Mouse (Mus musculus) MEL (cell line): Measurements from ENCODE around the gene Pcx. TPM values are rescaled to one million over a fixed set of nuclear protein-coding genes. Genes with fewer than 3 reads are reported as not detected.

Experiments used
- DNase-seq: peaks from one replicate; pipeline ENCODE4 v3.0.0; 2011; ENCODE audit warnings: low read depth, low spot score
- H3K27ac ChIP-seq: 2 replicates; pipeline ENCODE4 v1.5.1; 2012; ENCODE audit warnings: low read depth, mild to moderate bottlenecking, control low read depth, low read length, moderate library complexity; ENCODE audit not compliant: control insufficient read depth
- H3K27me3 ChIP-seq, 2 experiments: fragments of 150-350 bp in 1 of 2; sonication (generic) in 1 of 2; 2 replicates each; pipeline ENCODE4 v1.6.1; 2012; ENCODE audit warnings: low read length in 2 of 2, mild to moderate bottlenecking in 2 of 2, improper control_type of control experiment in 1 of 2, moderate library complexity in 1 of 2; ENCODE audit not compliant: insufficient read depth in 2 of 2, control insufficient read depth in 1 of 2
- H3K36me3 ChIP-seq, 2 experiments: 2 replicates each; pipeline ENCODE4 v1.6.1; 2012 to 2014; ENCODE audit warnings: low read length in 2 of 2, improper control_type of control experiment in 1 of 2, inconsistent platforms in 1 of 2, mild to moderate bottlenecking in 1 of 2; ENCODE audit not compliant: insufficient read depth in 2 of 2, control insufficient read depth in 1 of 2
- H3K4me1 ChIP-seq, 2 experiments: fragments of 150-350 bp in 1 of 2; sonication (generic) in 1 of 2; 2 replicates each; pipeline ENCODE4 v1.6.1; 2012; ENCODE audit warnings: low read length in 2 of 2, improper control_type of control experiment in 1 of 2, mild to moderate bottlenecking in 1 of 2; ENCODE audit not compliant: insufficient read depth in 2 of 2, control insufficient read depth in 1 of 2
- H3K4me3 ChIP-seq, 2 experiments: fragments of 150-350 bp in 1 of 2; sonication (generic) in 1 of 2; 2 replicates each; pipeline ENCODE4 v1.5.1; 2012; ENCODE audit warnings: low read depth in 2 of 2, low read length in 2 of 2, mild to moderate bottlenecking in 2 of 2, moderate library complexity in 2 of 2, control low read depth in 1 of 2, improper control_type of control experiment in 1 of 2; ENCODE audit not compliant: control insufficient read depth in 1 of 2, insufficient read depth in 1 of 2
- H3K79me2 ChIP-seq: 2 replicates; pipeline ENCODE4 v1.6.1; 2012; ENCODE audit warnings: mild to moderate bottlenecking, low read length, moderate library complexity; ENCODE audit not compliant: control insufficient read depth, poor library complexity, insufficient read depth
- H3K9ac ChIP-seq: 2 replicates; pipeline ENCODE4 v1.6.1; 2012; ENCODE audit warnings: low read depth, mild to moderate bottlenecking, control low read depth, low read length, moderate library complexity; ENCODE audit not compliant: control insufficient read depth, poor library complexity, severe bottlenecking
- H3K9me3 ChIP-seq: fragments of 150-350 bp; sonication (generic); replicated peaks from 2 replicates; pipeline ENCODE4 v1.6.1; 2012; ENCODE audit warnings: mild to moderate bottlenecking, low read length, improper control_type of control experiment, moderate library complexity; ENCODE audit not compliant: insufficient read depth
- CHD2 ChIP-seq: IDR thresholded peaks from 2 replicates; pipeline ENCODE4 v1.6.1; 2011; ENCODE audit warnings: low read length, improper control_type of control experiment
- ELF1 ChIP-seq: IDR thresholded peaks from 2 replicates; pipeline ENCODE4 v1.6.1; 2014; ENCODE audit warnings: low read depth, mild to moderate bottlenecking, inconsistent platforms, low read length, improper control_type of control experiment, moderate library complexity
- EP300 ChIP-seq, 2 experiments: IDR thresholded peaks; 2 replicates each; pipeline ENCODE4 v1.6.1; 2011; ENCODE audit warnings: improper control_type of control experiment in 2 of 2, low read length in 2 of 2, low read depth in 1 of 2, mild to moderate bottlenecking in 1 of 2
- HCFC1 ChIP-seq: IDR thresholded peaks from 2 replicates; pipeline ENCODE4 v1.6.1; 2012; ENCODE audit warnings: low read depth, mild to moderate bottlenecking, inconsistent platforms, low read length, improper control_type of control experiment, moderate library complexity
- MYB ChIP-seq: IDR thresholded peaks from 2 replicates; pipeline ENCODE4 v1.6.1; 2011; ENCODE audit warnings: mild to moderate bottlenecking, low read depth, low read length, improper control_type of control experiment
- NELFE ChIP-seq: IDR thresholded peaks from 2 replicates; pipeline ENCODE4 v1.6.1; 2011; ENCODE audit warnings: low read depth, low read length, improper control_type of control experiment
- POLR2AphosphoS5 ChIP-seq: IDR thresholded peaks from 2 replicates; pipeline ENCODE4 v1.6.1; 2012; ENCODE audit warnings: low read depth, borderline replicate concordance, mild to moderate bottlenecking, inconsistent platforms, low read length, moderate library complexity, mixed read lengths
- RCOR1 ChIP-seq: IDR thresholded peaks from 2 replicates; pipeline ENCODE4 v1.6.1; 2012; ENCODE audit warnings: low read depth, mild to moderate bottlenecking, inconsistent platforms, low read length, improper control_type of control experiment
- SMC3 ChIP-seq: IDR thresholded peaks from 2 replicates; pipeline ENCODE4 v1.6.1; 2011; ENCODE audit warnings: low read depth, low read length, improper control_type of control experiment
- ZC3H11A ChIP-seq: IDR thresholded peaks from 2 replicates; pipeline ENCODE4 v1.6.1; 2012; ENCODE audit warnings: low read depth, mild to moderate bottlenecking, inconsistent platforms, low read length, improper control_type of control experiment
- polyA plus RNA-seq, 2 experiments: library from polyadenylated mRNA; stranded (reverse) in 1 of 2; unstranded in 1 of 2; fragments of >175 nt in 1 of 2; fragments of >200 nt in 1 of 2; gene quantifications; 2 replicates each; pipeline versions ENCODE4 v1.2.1 to v1.2.4; 2012; ENCODE audit warnings: low replicate concordance in 2 of 2, low read depth in 1 of 2; ENCODE audit not compliant: insufficient read length in 2 of 2, insufficient read depth in 1 of 2, missing spikeins in 1 of 2
- total RNA-seq: library from RNA; depleted of rRNA; stranded (reverse); fragments of 300-350 nt; gene quantifications from 2 replicates; pipeline ENCODE4 v1.2.3, GENCODE M21; 2012; rRNA removed

Gene Pcx
- total and polyA plus RNA-seq, 3 experiments, result 7.2 to 7.9 TPM; not detected in 1

- H3K36me3 ChIP-seq, result no peaks in the 10 kb centered on the region
- H3K9ac ChIP-seq, result no peak overlapping the region
- no peak for DNase-seq
- no peak overlapping the region for H3K27ac ChIP-seq
- peaks cover 14 to 24% of the 10 kb centered on the region in 2 experiments for H3K27me3 ChIP-seq
- no peak overlapping the region for H3K4me3 ChIP-seq
- H3K4me1 ChIP-seq, result no peaks in the 10 kb centered on the region
- H3K9me3 ChIP-seq, result no peaks in the 10 kb centered on the region
- H3K79me2 ChIP-seq, result no peaks in the 10 kb centered on the region
- TF ChIP-seq CHD2, result no peak
- TF ChIP-seq RCOR1, result no peak
- no peak for TF ChIP-seq NELFE
- no peak for TF ChIP-seq SMC3
- no peak for TF ChIP-seq ZC3H11A
- no peak for TF ChIP-seq EP300 (IDR thresholded peaks at IDR 0.05; ENCODE audit: low read depth in 1 of 2, low read length in 2 of 2)
- TF ChIP-seq POLR2AphosphoS5, result no peak
- no peak for TF ChIP-seq MYB
- no peak for TF ChIP-seq HCFC1
- no peak for TF ChIP-seq ELF1
These were observed 160.5 kb downstream of the Pcx start for GRCm38 (mm10) chr19:4670776-4671175.

Other genes starting within 250 kb of the Pcx start
- 7.4 and 9.2 TPM in 2 replicates for gene Ssh3, start 241.3 kb upstream of the Pcx start, total RNA-seq
- 10 to 100 TPM in 1 of 2 experiments, not detected in 1; 14.1 TPM for gene Ssh3, start 241.3 kb upstream of the Pcx start, polyA plus RNA-seq
- gene Ankrd13d, start 227.3 kb upstream of the Pcx start, total RNA-seq, result 0.96 and 1.4 TPM in 2 replicates
- gene Ankrd13d, start 227.3 kb upstream of the Pcx start, polyA plus RNA-seq, result 1 to 10 TPM in 1 of 2 experiments, not detected in 1; 2.6 TPM
- 65.1 and 75.2 TPM in 2 replicates for gene Grk2, start 204.2 kb upstream of the Pcx start, total RNA-seq
- gene Grk2, start 204.2 kb upstream of the Pcx start, polyA plus RNA-seq, result 100 to 1,000 TPM in 1 of 2 experiments, not detected in 1; 105 TPM
- gene Kdm2a, start 112.2 kb upstream of the Pcx start, total RNA-seq, result 20.3 and 24.8 TPM in 2 replicates
- gene Kdm2a, start 112.2 kb upstream of the Pcx start, polyA plus RNA-seq, result 10 to 100 TPM in 1 of 2 experiments, not detected in 1; 55.9 TPM
- gene Rhod, start 71.0 kb upstream of the Pcx start, total RNA-seq, result not detected in 2 replicates
- gene Rhod, start 71.0 kb upstream of the Pcx start, polyA plus RNA-seq, result under 1 TPM in 1 of 2 experiments, not detected in 1; 0.06 TPM
- not detected in 2 replicates for gene Syt12, start 33.0 kb upstream of the Pcx start, total RNA-seq
- gene Syt12, start 33.0 kb upstream of the Pcx start, polyA plus RNA-seq, result not detected
- not detected in 2 replicates for gene 2010003K11Rik, start 11.9 kb upstream of the Pcx start, total RNA-seq
- gene 2010003K11Rik, start 11.9 kb upstream of the Pcx start, polyA plus RNA-seq, result not detected
- 11.5 and 14.0 TPM in 2 replicates for gene Lrfn4, start 105.2 kb downstream of the Pcx start, total RNA-seq
- gene Lrfn4, start 105.2 kb downstream of the Pcx start, polyA plus RNA-seq, result 10 to 100 TPM in 1 of 2 experiments, not detected in 1; 17.5 TPM
- 37.1 and 43.1 TPM in 2 replicates for gene Rce1, start 115.2 kb downstream of the Pcx start, total RNA-seq
- 10 to 100 TPM in 1 of 2 experiments, not detected in 1; 67.8 TPM for gene Rce1, start 115.2 kb downstream of the Pcx start, polyA plus RNA-seq
- 0.39 and 2.1 TPM in 2 replicates for gene Gm960, start 188.2 kb downstream of the Pcx start, total RNA-seq
- gene Gm960, start 188.2 kb downstream of the Pcx start, polyA plus RNA-seq, result 1 to 10 TPM in 1 of 2 experiments, not detected in 1; 2.3 TPM
- gene Sptbn2, start 200.7 kb downstream of the Pcx start, total RNA-seq, result 0.20 and 0.31 TPM in 2 replicates
- under 1 TPM in 1 of 2 experiments, not detected in 1; 0.79 TPM for gene Sptbn2, start 200.7 kb downstream of the Pcx start, polyA plus RNA-seq
- gene Rbm4b, start 246.0 kb downstream of the Pcx start, total RNA-seq, result 7.0 and 7.4 TPM in 2 replicates
- gene Rbm4b, start 246.0 kb downstream of the Pcx start, polyA plus RNA-seq, result 10 to 100 TPM in 1 of 2 experiments, not detected in 1; 11.1 TPM